Mouse (Mus musculus) thymus, adult 2 months (tissue): ENCODE data around the gene Msrb3.

Experiments
- CTCF ChIP-seq: fragments of 200-500 bp; IDR thresholded peaks from 2 replicates; pipeline ENCODE4 v1.5.1; 2012; ENCODE audit warnings: mild to moderate bottlenecking, control low read depth, low read length, moderate library complexity, borderline replicate concordance; ENCODE audit not compliant: control insufficient read depth, poor library complexity, insufficient read depth; ENCODE audit errors: extremely low read depth
- POLR2A ChIP-seq: fragments of 200-500 bp; IDR thresholded peaks from 2 replicates; pipeline ENCODE4 v1.6.1; 2012; ENCODE audit warnings: mild to moderate bottlenecking, low read length, control low read depth, moderate library complexity; ENCODE audit not compliant: control insufficient read depth, poor library complexity, insufficient read depth; ENCODE audit errors: extremely low read depth

DNA sequence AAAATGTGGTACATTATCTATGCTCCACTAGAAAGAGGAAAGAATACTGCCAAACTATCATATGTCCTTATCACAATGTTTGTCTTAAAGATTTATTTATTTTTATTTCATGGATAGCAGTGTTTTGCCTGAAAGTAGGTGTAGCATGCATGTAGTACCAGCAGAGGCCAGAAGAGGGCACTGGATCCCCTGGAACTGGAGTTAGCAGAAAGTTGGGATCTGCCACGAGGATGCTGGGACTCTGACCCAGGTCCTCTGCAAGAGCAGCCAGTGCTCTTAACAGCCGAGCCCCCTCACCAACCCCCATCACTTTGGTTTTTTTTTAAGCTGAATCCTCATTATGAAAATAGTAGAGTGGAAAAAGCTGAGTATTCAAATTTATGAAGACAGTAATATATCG lies 37.7 kb downstream of the Msrb3 start:
- no peak for TF ChIP-seq POLR2A
- peak; percentile 64; the same call in 1 of the 2 replicates for TF ChIP-seq CTCF
